In the genomic region with DNA sequence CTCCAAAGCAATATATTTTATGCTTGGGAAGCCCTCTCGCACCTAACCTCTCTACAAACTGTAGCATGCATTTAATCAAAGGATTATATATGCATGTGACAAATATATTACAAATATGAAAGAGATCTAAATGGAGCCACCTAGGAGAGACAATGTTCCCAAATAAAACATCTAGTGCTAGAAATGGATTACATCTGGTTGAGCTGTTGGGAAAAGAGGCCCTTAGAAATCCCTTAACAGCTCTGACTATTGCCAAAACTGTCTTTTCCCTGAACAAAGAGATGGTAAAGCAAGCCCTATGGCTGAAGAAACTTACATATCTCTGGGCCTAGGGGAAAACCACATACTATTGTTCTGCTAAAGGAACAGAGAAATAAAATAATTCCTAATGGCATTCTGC, we compare ENCODE assay signal across 28 mouse cellular contexts.
"Had no signal": no experiment of that assay in that cellular context is flagged by ENCODE, and none has a peak within 500 bp of the region (broad histone marks: within the 10 kb centered on the region; RNA-seq: fewer than 3 reads in every experiment).

No protein-coding gene starts in this region.

- H3K4me3 ChIP-seq: embryonic facial prominence, embryonic 10.5 days; embryonic facial prominence, embryonic 12.5 days; embryonic facial prominence, embryonic 13.5 days; embryonic facial prominence, embryonic 15.5 days; erythroblast, embryonic 14.5 days; forebrain, embryonic 10.5 days; forebrain, embryonic 12.5 days; forebrain, embryonic 13.5 days; forebrain, embryonic 15.5 days; gastrocnemius, adult 2 months had no signal

- H3K27ac ChIP-seq: embryonic facial prominence, embryonic 10.5 days; embryonic facial prominence, embryonic 12.5 days; embryonic facial prominence, embryonic 13.5 days; embryonic facial prominence, embryonic 15.5 days; forebrain, embryonic 10.5 days; forebrain, embryonic 12.5 days; forebrain, embryonic 13.5 days; forebrain, embryonic 15.5 days; gastrocnemius, adult 2 months had no signal

- H3K36me3 ChIP-seq: embryonic facial prominence, embryonic 10.5 days; embryonic facial prominence, embryonic 12.5 days; embryonic facial prominence, embryonic 13.5 days; embryonic facial prominence, embryonic 15.5 days; forebrain, embryonic 10.5 days; forebrain, embryonic 12.5 days; forebrain, embryonic 15.5 days had no signal

- ATAC-seq: forebrain, embryonic 13.5 days; forebrain, embryonic 14.5 days; forebrain, embryonic 15.5 days; forebrain, embryonic 16.5 days; forebrain, postnatal 0 days had no signal

- DNase-seq: cerebellum, adult 18-20 months; cerebellum, adult 2 months; cerebellum, adult 8-10 months; cerebellum, adult 9-10 months; cerebellum, adult 9-11 months; cerebellum, postnatal 10 days; cerebellum, postnatal 14 days; cerebellum, postnatal 25 days; cerebellum, postnatal 36 days; embryo, embryonic 11 days; forebrain, postnatal 0 days; gastrocnemius, adult 2 months; gastrocnemius, postnatal 10 days; gastrocnemius, postnatal 14 days; gastrocnemius, postnatal 25 days; gastrocnemius, postnatal 36 days; heart, adult 11 months had no signal

- H3K4me2 ChIP-seq: embryonic facial prominence, embryonic 12.5 days; embryonic facial prominence, embryonic 13.5 days; embryonic facial prominence, embryonic 15.5 days; forebrain, embryonic 12.5 days; forebrain, embryonic 13.5 days; forebrain, embryonic 15.5 days had no signal

- H3K27me3 ChIP-seq: embryonic facial prominence, embryonic 12.5 days; embryonic facial prominence, embryonic 13.5 days; embryonic facial prominence, embryonic 15.5 days; forebrain, embryonic 12.5 days; forebrain, embryonic 13.5 days; forebrain, embryonic 15.5 days had no signal

- H3K4me1 ChIP-seq: embryonic facial prominence, embryonic 10.5 days; embryonic facial prominence, embryonic 12.5 days; embryonic facial prominence, embryonic 13.5 days; embryonic facial prominence, embryonic 15.5 days; forebrain, embryonic 10.5 days; forebrain, embryonic 12.5 days; forebrain, embryonic 13.5 days; forebrain, embryonic 15.5 days had no signal

- H3K9me3 ChIP-seq: embryonic facial prominence, embryonic 10.5 days; embryonic facial prominence, embryonic 12.5 days; embryonic facial prominence, embryonic 13.5 days; embryonic facial prominence, embryonic 15.5 days; forebrain, embryonic 10.5 days; forebrain, embryonic 12.5 days; forebrain, embryonic 13.5 days; forebrain, embryonic 15.5 days had no signal

- H3K9ac ChIP-seq: embryonic facial prominence, embryonic 12.5 days; embryonic facial prominence, embryonic 13.5 days; embryonic facial prominence, embryonic 15.5 days; forebrain, embryonic 12.5 days; forebrain, embryonic 13.5 days; forebrain, embryonic 15.5 days; forebrain, postnatal 0 days had no signal
